Mouse (Mus musculus) MEL (cell line): ENCODE measurements at regions not wholly inside any gene's neighbourhood (a gene's known extent, or its start where the extent isn't known, plus 50 kb on each side); places are given as distances from the start of the nearest gene placed in this dataset.

ENCODE experiments used
- DNase-seq: peaks from one replicate; pipeline ENCODE4 v3.0.0; 2011; ENCODE audit warnings: low read depth, low spot score
- H3K27ac ChIP-seq: 2 replicates; pipeline ENCODE4 v1.5.1; 2012; ENCODE audit warnings: low read depth, mild to moderate bottlenecking, control low read depth, low read length, moderate library complexity; ENCODE audit not compliant: control insufficient read depth
- H3K27me3 ChIP-seq, 2 experiments: fragments of 150-350 bp in 1 of 2; sonication (generic) in 1 of 2; 2 replicates each; pipeline ENCODE4 v1.6.1; 2012; ENCODE audit warnings: low read length in 2 of 2, mild to moderate bottlenecking in 2 of 2, improper control_type of control experiment in 1 of 2, moderate library complexity in 1 of 2; ENCODE audit not compliant: insufficient read depth in 2 of 2, control insufficient read depth in 1 of 2
- H3K36me3 ChIP-seq, 2 experiments: 2 replicates each; pipeline ENCODE4 v1.6.1; 2012 to 2014; ENCODE audit warnings: low read length in 2 of 2, improper control_type of control experiment in 1 of 2, inconsistent platforms in 1 of 2, mild to moderate bottlenecking in 1 of 2; ENCODE audit not compliant: insufficient read depth in 2 of 2, control insufficient read depth in 1 of 2
- H3K4me1 ChIP-seq, 2 experiments: fragments of 150-350 bp in 1 of 2; sonication (generic) in 1 of 2; 2 replicates each; pipeline ENCODE4 v1.6.1; 2012; ENCODE audit warnings: low read length in 2 of 2, improper control_type of control experiment in 1 of 2, mild to moderate bottlenecking in 1 of 2; ENCODE audit not compliant: insufficient read depth in 2 of 2, control insufficient read depth in 1 of 2
- H3K4me3 ChIP-seq, 2 experiments: fragments of 150-350 bp in 1 of 2; sonication (generic) in 1 of 2; 2 replicates each; pipeline ENCODE4 v1.5.1; 2012; ENCODE audit warnings: low read depth in 2 of 2, low read length in 2 of 2, mild to moderate bottlenecking in 2 of 2, moderate library complexity in 2 of 2, control low read depth in 1 of 2, improper control_type of control experiment in 1 of 2; ENCODE audit not compliant: control insufficient read depth in 1 of 2, insufficient read depth in 1 of 2
- H3K79me2 ChIP-seq: 2 replicates; pipeline ENCODE4 v1.6.1; 2012; ENCODE audit warnings: mild to moderate bottlenecking, low read length, moderate library complexity; ENCODE audit not compliant: control insufficient read depth, poor library complexity, insufficient read depth
- H3K9ac ChIP-seq: 2 replicates; pipeline ENCODE4 v1.6.1; 2012; ENCODE audit warnings: low read depth, mild to moderate bottlenecking, control low read depth, low read length, moderate library complexity; ENCODE audit not compliant: control insufficient read depth, poor library complexity, severe bottlenecking
- H3K9me3 ChIP-seq: fragments of 150-350 bp; sonication (generic); replicated peaks from 2 replicates; pipeline ENCODE4 v1.6.1; 2012; ENCODE audit warnings: mild to moderate bottlenecking, low read length, improper control_type of control experiment, moderate library complexity; ENCODE audit not compliant: insufficient read depth
- CHD2 ChIP-seq: IDR thresholded peaks from 2 replicates; pipeline ENCODE4 v1.6.1; 2011; ENCODE audit warnings: low read length, improper control_type of control experiment
- CTCF ChIP-seq, 3 experiments: IDR thresholded peaks in 2 of 3; conservative IDR thresholded peaks in 1 of 3; 2 replicates each; pipeline ENCODE4 v1.5.1; 2011 to 2012; ENCODE audit warnings: low read length in 3 of 3, low read depth in 2 of 3, mild to moderate bottlenecking in 2 of 3, improper control_type of control experiment in 1 of 3, inconsistent platforms in 1 of 3, mixed read lengths in 1 of 3, moderate library complexity in 1 of 3; ENCODE audit not compliant: control insufficient read depth in 1 of 3, insufficient read depth in 1 of 3, poor library complexity in 1 of 3, severe bottlenecking in 1 of 3
- ELF1 ChIP-seq: IDR thresholded peaks from 2 replicates; pipeline ENCODE4 v1.6.1; 2014; ENCODE audit warnings: low read depth, mild to moderate bottlenecking, inconsistent platforms, low read length, improper control_type of control experiment, moderate library complexity
- EP300 ChIP-seq, 2 experiments: IDR thresholded peaks; 2 replicates each; pipeline ENCODE4 v1.6.1; 2011; ENCODE audit warnings: improper control_type of control experiment in 2 of 2, low read length in 2 of 2, low read depth in 1 of 2, mild to moderate bottlenecking in 1 of 2
- GABPA ChIP-seq: IDR thresholded peaks from 2 replicates; pipeline ENCODE4 v1.6.1; 2012; ENCODE audit warnings: low read depth, mild to moderate bottlenecking, inconsistent platforms, low read length, improper control_type of control experiment, moderate library complexity
- JUND ChIP-seq: IDR thresholded peaks from 2 replicates; pipeline ENCODE4 v1.6.1; 2011; ENCODE audit warnings: low read depth, mild to moderate bottlenecking, improper control_type of control experiment, low read length
- KAT2A ChIP-seq: conservative IDR thresholded peaks from 2 replicates; pipeline ENCODE4 v1.6.1; 2012; ENCODE audit warnings: low read depth, low read length, improper control_type of control experiment, inconsistent platforms
- MAZ ChIP-seq: IDR thresholded peaks from 2 replicates; pipeline ENCODE4 v1.6.1; 2012; ENCODE audit warnings: low read depth, mild to moderate bottlenecking, inconsistent platforms, low read length, improper control_type of control experiment
- POLR2A ChIP-seq, 2 experiments: IDR thresholded peaks; 2 replicates each; pipeline ENCODE4 v1.6.1; 2011 to 2012; ENCODE audit warnings: low read length in 2 of 2, mild to moderate bottlenecking in 2 of 2, control low read depth in 1 of 2, improper control_type of control experiment in 1 of 2, low read depth in 1 of 2, moderate library complexity in 1 of 2; ENCODE audit not compliant: control insufficient read depth in 1 of 2, insufficient read depth in 1 of 2, poor library complexity in 1 of 2
- POLR2AphosphoS2 ChIP-seq: IDR thresholded peaks from 2 replicates; pipeline ENCODE4 v1.6.1; 2011; ENCODE audit warnings: low read length, improper control_type of control experiment
- POLR2AphosphoS5 ChIP-seq: IDR thresholded peaks from 2 replicates; pipeline ENCODE4 v1.6.1; 2012; ENCODE audit warnings: low read depth, borderline replicate concordance, mild to moderate bottlenecking, inconsistent platforms, low read length, moderate library complexity, mixed read lengths
- TBP ChIP-seq: IDR thresholded peaks from 2 replicates; pipeline ENCODE4 v1.8.0; 2011; ENCODE audit warnings: low read depth, low read length, improper control_type of control experiment
- USF2 ChIP-seq, 2 experiments: IDR thresholded peaks; 2 replicates each; pipeline ENCODE4 v1.6.1; 2011 to 2012; ENCODE audit warnings: improper control_type of control experiment in 2 of 2, low read length in 2 of 2, borderline replicate concordance in 1 of 2, inconsistent platforms in 1 of 2, low read depth in 1 of 2, mild to moderate bottlenecking in 1 of 2; ENCODE audit not compliant: insufficient read depth in 1 of 2
- ZKSCAN1 ChIP-seq: IDR thresholded peaks from 2 replicates; pipeline ENCODE4 v1.6.1; 2012; ENCODE audit warnings: low read depth, mild to moderate bottlenecking, inconsistent platforms, low read length, improper control_type of control experiment, moderate library complexity

GRCm38 (mm10) chr8:38867370-38867769, 1807.5 kb upstream of the Adam24 start:
- H3K27me3 ChIP-seq, result no peaks in the 10 kb centered on the region
- TF ChIP-seq USF2 (IDR thresholded peaks at IDR 0.05; ENCODE audit: borderline replicate concordance in 1 of 2, insufficient read depth in 1 of 2, low read depth in 1 of 2, low read length in 2 of 2) (no peak), POLR2A (IDR thresholded peaks at IDR 0.05; ENCODE audit: control insufficient read depth in 1 of 2, insufficient read depth in 1 of 2, low read depth in 1 of 2, low read length in 2 of 2, poor library complexity in 1 of 2) (no peak), TBP (no peak), POLR2AphosphoS5 (no peak), POLR2AphosphoS2 (no peak), CTCF (IDR thresholded peaks at IDR 0.05 in 2 of 3, conservative IDR thresholded peaks at IDR 0.05 in 1 of 3; ENCODE audit: control insufficient read depth in 1 of 3, insufficient read depth in 1 of 3, low read depth in 2 of 3, low read length in 3 of 3, poor library complexity in 1 of 3, severe bottlenecking in 1 of 3) (no peak), GABPA (no peak), MAZ (no peak), KAT2A (no peak), EP300 (IDR thresholded peaks at IDR 0.05; ENCODE audit: low read depth in 1 of 2, low read length in 2 of 2) (no peak), CHD2 (no peak), JUND (no peak), ZKSCAN1 (no peak), ELF1 (no peak)
- TF ChIP-seq, all 39 proteins: peak for 0
- H3K4me3 ChIP-seq, result no peak overlapping the region
- H3K9me3 ChIP-seq, result no peaks in the 10 kb centered on the region
- H3K27ac ChIP-seq, result no peak overlapping the region
- H3K4me1 ChIP-seq, result no peaks in the 10 kb centered on the region
- DNase-seq, result no peak
- no peak overlapping the region for H3K9ac ChIP-seq
- H3K79me2 ChIP-seq, result no peaks in the 10 kb centered on the region
- H3K36me3 ChIP-seq, result no peaks in the 10 kb centered on the region
